Mouse (Mus musculus) heart, adult 11 months (tissue): ENCODE results near the gene Kcnh7.

Experiments used
- DNase-seq: peaks from one replicate; pipeline ENCODE4 v3.0.0; 2022

The Kcnh7 gene

DNA sequence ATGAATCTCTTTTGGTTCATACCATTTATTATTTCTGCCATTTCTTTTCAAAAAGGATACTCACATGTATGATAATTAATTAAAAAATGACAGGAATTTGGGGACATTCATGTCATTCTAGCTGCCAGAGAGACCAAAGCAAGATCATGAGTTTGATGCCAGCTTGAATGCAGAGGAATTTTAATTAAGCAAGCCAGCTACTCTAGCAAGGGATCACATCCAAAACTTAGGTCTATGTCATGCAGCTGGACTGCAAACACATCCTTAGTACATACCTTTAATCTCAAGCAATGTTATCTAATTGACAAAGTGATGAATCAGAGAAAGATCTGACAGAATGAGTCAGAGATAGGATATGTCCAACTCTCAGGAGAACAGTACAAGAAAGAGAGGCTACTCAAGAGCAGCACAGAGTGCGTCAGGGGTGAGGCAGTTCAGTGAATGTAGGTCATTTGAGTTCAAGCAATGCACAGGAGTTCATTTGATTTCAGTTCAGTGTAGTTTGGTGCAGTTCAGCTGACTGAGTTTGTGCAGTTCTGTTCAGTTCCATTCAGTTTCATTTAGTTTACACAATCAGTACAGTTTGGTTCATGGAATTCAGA is 248.7 kb downstream of the Kcnh7 start:
- no peak for DNase-seq

DNA sequence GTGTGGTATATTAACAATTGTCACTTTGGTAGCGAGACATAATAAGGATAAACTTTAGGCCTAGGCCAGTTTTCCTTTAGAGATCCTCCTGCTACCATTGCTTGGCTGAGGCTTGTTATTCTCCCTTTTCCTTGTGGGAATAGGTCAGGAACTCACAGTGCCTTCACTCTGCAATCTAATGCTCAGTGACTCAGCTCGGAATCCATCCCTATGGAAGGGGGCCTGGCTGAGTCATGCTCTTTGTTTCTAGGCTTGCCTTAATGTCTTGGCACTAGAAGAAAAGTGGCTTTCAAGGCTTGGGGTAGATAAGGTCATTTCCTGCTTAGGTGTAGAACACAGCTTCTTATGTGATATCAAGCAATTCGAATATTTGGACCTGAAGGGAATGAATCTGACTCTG is 255.6 kb downstream of the Kcnh7 start:
- DNase-seq, result no peak

DNA sequence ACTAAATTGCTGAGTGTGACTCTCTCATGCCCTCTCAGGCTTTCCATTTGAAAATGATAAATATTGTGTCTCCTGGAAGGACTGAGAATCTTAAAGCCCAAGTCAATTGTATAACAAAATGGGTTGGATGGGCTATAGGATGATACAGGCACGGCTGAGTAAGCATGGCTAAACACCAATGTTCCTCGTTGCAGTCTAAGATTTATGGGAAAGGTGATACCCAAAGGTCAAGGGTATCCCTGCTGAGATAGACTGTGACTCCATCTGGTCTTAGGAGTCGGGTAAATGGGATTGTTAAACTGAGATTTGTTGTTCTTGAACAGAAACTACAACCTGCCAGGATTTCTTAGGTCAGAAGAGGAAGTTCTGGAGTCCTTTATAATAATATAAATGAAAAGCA is 256.0 kb downstream of the Kcnh7 start:
- DNase-seq, result no peak

DNA sequence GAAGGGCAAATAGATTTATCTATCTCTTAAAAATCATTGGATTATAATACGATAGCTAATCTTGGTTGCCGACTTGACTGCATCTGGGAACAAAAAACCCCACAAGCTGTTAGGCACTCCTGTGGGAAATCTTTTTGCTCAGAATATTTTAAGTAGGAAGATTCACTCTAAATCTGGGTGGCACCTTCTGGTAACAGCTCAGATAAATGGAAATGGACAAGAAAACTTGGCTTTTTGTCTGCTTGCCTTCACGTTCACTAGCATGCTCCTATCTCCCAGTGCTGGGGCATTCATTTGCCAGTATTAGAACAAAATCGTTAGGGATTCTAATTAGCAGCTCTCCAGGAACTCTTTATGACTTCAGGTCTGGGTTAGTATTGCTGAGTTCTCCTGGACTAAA is 260.3 kb downstream of the Kcnh7 start:
- DNase-seq, result no peak

DNA sequence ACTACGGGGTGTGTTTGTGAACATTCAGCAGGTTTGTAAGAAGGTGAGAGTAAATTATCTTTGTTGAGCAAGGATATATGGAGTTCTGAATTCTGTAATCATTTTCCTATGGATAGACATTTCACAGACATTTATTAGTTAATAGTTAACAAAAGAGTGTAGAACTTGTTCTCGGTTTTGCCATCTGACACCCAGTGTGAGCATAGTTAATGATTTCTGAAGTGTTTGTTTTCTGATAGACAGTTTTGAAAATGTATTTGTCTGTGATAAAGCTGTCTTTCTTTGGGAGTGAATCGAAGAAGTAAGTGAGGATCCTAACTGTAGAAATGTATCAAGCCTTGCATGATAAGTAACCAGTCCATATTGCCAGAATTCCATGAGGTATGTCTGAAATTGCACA is 276.4 kb downstream of the Kcnh7 start:
- no peak for DNase-seq

DNA sequence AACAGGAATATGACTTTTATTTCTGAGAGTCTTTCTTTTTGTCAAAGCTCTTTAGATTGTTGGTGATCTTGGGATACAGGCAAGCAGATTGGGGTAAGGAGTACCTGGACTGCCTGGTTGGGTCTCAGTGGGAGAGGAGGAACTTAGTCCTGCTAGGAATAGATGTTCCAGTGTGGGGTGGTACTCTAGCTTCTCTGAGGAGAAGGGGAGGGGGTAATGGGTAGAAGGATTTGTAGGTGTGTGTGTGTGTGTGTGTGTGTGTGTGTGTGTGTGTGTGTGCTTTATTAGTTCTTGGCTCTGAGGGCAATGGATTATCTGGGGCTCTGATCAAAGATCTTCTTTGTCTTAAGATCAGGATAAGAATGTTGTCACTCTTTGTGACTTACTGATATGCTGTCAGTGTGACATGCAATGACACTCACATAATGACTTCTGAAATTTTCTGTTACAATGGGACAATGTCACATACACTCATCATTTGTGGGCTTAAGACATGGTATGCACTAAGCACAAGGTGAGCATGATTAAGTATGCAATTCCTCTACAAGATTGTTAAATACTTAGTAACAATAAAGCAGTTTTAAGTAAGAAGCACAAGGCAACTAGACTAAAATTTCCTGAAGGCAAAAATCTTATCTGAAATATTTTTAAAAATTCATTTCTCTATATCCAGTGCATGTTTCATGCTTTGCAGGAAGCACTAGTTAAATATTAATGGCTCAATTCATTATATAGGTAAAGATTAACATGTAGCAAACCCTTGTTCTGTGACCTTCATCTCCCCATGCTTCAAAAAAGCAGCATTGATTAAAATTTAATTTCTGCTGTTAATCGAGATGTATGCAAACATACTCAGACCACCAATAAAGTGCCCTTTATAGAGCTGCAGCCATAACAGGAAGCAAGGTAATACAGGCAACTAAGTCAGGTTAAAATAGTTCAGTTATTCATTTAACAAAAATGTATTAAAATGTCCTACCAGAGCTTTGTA is 281.4 kb downstream of the Kcnh7 start:
- no peak for DNase-seq

DNA sequence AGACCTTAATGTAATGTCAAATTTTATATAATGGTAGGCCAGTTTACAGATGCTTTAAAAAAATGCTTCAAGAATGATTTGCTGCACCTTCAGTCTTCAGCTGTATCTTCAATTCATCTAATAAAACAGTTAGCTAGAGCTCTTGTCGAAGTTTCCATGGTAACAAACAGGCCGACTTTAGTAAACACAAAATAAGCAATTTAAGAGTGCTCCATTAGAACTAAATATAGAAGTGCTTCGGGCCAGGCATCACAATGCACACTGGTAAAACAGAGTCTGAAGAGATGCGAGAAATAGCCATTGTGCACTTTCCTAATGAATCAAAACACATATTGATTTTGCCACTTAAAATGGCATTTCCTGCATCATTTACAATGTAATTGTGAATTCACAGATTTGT is 305.3 kb downstream of the Kcnh7 start:
- DNase-seq, result no peak

DNA sequence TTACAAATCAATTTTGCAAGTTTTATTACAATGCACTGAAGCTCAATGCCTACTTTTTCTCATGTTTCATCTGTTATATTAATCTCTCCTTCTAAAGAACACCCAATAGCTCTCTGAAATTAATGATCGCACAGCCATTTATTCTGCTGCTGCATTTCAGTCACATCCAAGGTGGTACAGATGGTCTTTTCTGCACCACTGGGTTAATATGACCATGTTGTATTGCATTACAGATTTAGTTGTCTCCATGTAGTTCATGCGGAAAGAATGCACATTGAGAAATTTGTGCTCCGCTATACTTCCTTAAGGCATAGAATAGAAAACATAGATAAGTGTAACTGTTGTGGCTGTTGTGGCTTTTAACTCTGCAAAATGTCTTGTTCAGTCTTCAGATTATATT is 328.7 kb downstream of the Kcnh7 start:
- DNase-seq, result no peak

DNA sequence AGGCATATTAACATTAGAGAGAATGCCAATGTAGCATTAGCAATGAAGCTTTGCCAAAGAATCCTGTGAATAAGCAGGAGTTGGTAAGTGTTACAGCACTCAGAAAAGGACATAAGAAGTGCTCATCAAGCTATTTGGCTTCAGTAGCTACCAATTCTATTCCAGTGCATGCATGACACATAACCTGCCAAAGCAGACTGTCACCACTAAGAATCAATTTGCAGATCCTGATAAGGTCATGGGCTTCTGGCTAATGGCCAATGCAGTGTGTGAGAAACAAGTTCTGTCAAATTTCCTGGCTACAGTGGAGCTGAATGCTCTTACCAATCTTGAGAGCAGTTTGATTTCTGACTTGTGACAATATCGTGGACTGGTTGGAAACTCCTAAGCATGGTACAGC is 341.5 kb downstream of the Kcnh7 start:
- DNase-seq, result no peak

DNA sequence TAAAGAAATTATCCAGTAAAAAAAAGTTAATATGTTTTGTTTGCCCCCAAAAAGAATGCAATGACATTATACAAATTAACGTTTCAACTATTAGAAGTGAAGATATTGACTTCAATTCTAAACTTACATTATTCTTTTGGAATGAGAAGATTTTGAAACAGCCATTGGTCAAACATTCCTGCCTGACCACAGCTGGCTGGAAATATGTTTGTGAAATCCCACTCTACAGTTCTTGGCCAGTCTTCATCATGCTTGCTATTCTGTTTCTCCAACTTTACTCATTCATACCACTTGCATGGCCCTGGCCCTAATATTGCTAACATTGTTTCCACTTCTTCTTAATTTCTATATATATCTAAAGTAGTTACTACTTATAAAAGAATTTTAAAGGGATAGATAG is 349.8 kb downstream of the Kcnh7 start:
- no peak for DNase-seq

DNA sequence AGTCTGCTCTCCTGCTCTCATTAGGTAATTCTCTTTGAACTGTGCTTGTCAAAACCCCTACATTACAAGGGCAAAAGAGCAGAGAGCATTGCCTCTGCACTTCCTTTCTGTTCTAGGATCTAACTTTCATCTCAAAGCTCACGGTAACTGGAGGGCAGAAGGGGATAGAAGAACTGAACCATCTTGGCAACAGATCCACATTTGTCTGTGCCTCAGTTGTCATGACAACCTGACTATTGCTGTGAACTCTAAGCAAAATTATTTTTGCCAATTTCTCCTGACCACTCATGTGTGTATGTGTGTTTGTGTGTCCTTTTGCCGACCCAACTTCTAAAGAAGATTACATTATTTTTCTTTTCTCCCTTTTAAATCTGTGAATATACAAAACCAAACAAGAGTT is 364.9 kb downstream of the Kcnh7 start:
- DNase-seq, result no peak

DNA sequence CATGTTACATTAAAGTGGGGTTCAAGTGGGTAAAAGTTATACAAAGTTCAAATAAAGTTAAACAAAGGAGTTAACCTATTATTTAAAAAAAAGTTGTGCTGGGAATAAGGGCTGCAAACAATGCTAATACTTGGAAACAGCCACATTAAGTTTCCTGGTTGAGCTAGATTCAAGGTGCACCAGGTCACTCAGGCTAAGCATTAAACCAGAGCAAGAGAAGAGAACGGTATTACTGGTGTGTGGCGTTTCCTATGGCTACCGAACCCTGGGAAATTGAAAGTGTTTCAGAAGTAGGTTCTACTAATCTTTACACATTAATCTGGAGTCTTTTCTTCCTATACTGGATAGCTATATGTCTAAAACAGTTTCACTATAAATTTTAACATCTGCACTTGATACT is 368.1 kb downstream of the Kcnh7 start:
- no peak for DNase-seq

DNA sequence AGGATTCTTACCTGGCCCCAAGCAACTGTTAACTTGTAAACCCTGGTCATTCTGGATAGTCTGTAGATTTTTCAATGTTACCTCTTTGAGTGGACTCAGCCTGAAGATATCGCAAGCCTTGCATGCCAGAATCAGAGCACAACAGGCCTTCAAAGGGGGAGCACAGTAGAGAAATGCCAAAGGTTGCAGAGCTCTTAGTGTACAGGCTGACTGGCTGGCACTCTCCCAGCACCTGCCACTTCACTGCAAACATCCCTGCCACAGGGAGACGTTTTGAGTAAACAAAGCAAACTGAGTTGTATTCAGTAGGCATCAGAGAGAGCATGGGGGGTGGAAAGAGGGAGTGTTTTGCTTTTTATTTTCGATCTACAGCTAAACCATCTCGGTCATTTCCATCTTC is 375.3 kb downstream of the Kcnh7 start:
- DNase-seq, result peak; percentile 64

DNA sequence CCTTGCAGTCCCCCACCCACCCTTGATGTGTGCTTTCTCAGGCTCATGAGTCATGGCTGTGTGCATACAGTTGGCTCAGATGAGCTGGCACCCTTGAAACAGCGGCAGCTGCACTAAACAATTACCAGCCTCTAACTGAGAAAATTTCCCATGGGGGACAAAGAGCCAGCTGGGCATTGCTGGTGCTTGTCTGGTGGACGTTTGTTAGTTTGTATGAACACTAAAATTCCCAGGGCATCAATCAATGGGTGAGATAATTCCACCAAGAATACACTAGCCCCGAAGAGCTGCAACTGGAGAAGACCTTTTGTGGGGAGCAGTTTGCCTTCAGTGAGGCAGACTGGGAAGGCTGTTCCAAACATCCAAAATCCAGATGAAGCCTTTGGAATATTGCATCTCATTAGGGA is 376.6 kb downstream of the Kcnh7 start:
- DNase-seq, result peak; percentile 57

DNA sequence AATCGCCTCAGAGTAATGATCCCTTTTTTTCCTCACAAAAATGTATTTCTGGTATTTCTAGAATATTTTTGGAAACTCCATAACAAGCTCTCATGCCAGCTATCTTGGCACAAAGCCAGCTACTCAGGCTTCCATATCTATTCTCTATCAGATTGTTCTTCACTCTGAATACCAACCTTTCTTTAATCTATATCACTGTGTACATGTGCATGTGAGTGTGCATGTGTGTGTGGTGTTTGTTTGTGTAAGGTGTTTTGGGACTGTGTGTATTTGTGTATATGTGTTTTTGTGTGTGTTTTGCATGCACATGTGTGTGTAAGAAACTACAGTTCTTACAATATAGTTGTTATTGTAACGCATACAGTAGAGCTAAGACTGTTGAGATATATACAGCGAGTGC is 377.2 kb downstream of the Kcnh7 start:
- DNase-seq, result no peak

DNA sequence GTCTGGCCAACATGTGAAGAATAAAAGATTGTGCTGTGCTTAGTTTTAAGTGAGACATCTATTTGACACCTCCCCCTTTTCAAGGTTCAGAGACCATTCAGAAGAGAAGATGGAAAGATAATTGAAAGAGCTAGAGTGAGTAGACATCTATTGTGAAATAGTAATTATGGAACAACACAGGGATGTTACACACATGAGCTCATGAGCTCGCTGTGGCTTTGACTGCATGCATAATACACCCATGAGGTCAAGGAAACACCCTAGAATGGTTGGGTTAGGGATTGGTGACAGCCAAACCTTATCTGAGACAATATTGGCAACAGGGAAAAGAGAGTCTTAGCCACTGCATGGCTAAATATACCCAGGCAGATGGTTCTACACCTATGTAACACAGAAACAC is 380.1 kb downstream of the Kcnh7 start:
- no peak for DNase-seq

DNA sequence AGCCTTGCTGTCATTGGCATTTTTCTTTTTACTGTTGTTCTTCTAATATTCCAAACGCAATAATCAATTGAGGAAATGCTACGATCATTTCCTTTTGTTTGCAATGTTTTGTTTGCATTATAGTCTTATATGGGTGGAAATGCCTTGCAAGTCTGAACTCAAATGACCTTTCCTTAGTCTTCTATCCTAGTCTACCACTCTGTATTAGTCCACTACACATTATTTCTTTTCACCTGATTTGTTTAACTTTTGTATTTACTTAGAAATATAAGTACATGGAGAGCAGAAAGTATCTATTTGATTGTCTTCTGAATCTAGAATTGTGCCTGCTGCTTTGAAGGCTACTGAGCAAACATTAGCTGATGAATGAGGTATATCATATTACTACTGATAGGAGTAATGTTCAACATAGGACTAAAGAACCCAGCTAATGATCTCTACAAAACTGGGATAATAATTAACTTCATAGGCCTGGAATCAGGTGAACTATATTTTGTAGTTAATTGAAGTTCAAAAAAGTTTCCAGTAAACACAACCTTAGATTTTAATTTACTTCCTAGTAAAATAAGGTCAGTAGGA is 399.5 kb downstream of the Kcnh7 start:
- no peak for DNase-seq

DNA sequence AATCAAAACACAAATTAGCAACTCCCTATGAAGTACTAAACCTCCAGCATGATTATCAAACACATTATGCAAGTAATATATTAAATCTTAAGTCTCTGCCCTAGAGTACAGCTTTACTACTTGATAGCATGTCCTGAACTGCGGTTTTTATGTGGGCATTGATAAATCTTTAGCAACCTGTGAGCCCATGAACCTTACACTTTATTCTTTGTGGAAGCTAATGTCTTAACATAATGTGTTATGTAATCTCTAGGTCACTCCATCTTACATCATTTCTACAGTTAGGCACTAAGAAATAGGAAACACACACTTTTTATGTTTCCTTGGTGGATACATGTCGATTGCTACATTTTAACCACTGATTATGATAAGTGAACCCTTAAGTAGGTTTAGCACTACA is 437.8 kb downstream of the Kcnh7 start:
- DNase-seq, result no peak

DNA sequence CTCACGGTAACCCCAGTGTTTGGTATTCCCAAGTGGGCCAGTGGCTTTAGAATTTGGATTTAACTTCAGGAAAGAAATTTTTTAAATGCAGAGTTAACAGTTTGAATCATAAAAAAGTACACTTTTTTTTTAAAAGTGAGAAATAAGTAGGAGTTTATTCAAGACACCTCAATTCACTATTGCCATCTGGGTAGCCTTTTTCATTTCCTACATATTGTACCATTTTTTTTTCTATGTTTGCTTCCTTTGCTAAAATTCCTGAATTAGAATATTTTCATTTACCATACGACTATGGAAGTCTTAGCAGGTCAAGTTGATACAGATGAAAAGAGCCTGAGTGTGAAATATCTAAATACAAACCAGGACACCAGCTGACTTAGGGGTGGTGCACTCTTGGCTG is 441.0 kb downstream of the Kcnh7 start:
- DNase-seq, result no peak

DNA sequence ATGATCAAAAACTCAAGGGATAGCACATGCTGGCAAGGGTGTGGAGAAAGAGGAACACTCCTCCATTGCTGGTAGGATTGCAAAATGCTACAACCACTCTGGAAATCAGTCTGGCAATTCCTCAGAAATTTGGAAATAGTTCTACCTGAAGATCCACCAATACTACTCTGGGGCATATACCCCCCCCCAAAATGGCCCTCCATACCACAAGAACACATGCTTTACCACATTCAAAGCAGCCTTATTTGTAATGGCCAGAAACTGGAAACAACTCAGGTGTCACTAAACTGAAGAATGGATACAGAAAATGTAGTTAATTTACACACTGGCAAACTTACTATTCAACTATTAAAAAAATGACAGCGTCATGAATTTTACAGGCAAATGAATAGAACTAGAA is 453.4 kb downstream of the Kcnh7 start:
- no peak for DNase-seq

DNA sequence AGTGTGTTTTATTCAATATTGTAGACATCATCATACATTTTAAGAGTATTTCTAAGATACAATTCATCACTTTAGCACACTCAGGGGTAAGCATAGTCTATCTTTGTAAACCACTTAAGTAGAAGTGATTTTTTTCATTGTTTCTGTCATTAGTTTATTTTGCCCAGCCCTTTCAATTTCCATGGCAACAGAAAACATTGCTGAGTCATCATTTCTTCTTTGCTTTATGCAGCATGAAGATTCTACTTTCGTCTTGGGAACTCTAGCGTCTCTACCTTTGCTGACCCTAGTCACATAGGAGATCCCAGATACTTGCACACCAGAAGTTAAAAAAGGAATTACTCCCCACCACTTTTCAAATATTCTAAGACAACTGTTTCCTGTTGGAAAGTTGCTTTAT is 456.4 kb downstream of the Kcnh7 start:
- DNase-seq, result no peak

DNA sequence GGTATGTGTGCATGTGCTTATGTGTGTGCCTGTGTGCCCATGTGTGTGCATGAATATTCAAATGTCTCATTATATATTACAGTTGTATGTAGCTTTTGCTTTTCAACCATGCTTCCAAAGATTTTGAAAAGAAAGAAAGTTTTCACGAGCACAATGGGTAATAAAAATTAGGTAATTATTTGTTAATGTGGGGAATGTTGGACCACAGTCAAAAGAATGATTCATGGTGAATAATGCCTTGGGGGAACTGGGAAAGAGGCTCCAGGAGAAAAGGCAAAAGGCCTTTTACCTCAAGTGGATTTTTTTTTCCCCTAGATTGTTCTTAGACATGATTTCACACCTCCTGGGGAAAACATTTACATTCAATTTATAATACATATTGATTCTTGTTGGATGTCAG is 458.1 kb downstream of the Kcnh7 start:
- no peak for DNase-seq

DNA sequence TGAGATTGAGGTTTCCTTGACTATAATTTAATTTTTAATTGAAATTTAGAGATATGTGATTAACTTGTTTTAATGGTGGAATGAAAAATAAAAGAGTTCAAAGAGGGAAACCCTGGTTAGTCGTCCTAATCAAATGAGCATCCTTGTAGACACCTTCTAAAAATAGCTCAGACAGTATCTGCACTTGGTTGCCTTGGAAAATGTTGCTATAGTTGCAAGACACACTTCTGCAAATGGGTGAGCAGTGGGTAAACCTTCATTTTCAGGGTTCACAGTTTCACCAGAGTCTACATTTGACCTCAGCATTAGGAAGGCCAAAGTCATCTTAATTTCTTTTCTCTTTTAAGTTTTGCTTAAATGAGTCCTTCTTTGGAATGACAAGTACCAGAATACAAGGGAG is 465.7 kb downstream of the Kcnh7 start:
- no peak for DNase-seq

DNA sequence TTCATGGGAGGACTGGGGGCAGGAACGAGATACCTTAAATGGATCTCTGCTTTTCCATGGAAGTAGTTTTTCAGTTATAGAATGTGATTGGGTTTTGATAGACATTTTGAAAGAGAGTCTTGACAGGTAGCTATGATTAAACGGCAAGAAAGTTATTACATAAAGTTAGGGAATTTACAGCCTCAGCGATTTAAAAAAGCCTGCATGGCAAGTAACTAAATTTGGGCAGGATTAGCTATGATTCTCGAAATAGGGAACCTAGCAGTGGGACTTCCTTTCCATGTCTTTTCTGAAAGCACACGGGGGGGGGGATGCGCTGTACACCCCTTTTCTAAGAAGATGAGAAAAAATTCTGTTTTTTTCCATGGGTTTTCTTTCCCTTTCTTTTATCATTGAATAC is 466.8 kb downstream of the Kcnh7 start:
- DNase-seq, result no peak
